Mouse (Mus musculus) kidney, embryonic 16.5 days (tissue): ENCODE measurements at regions not wholly inside any gene's neighbourhood (a gene's known extent, or its start where the extent isn't known, plus 50 kb on each side); places are given as distances from the start of the nearest gene placed in this dataset.
"Not testable (repeated sequence)": the region's sequence is repeated elsewhere in the genome, so short reads cannot be mapped to it uniquely, and the experiment has no call there.

Source experiments
- ATAC-seq: fragments of 200-750 bp; cut with Nextera tagmentation; 2 replicates; pipeline ENCODE4 v1.8.0; 2017; ENCODE audit warnings: moderate TSS enrichment; ENCODE audit not compliant: low FRiP score, low TSS enrichment
- H3K27ac ChIP-seq: fragments of 300-500 bp; sonication (generic); 2 replicates; pipeline ENCODE4 v1.5.1; 2014; ENCODE audit warnings: low read length
- H3K27me3 ChIP-seq: fragments of 300-500 bp; sonication (generic); 2 replicates; pipeline ENCODE4 v1.6.1; 2014; ENCODE audit warnings: low read length, control low read depth, mixed read lengths; ENCODE audit not compliant: insufficient read depth
- H3K36me3 ChIP-seq: fragments of 300-500 bp; sonication (generic); 2 replicates; pipeline ENCODE4 v1.6.1; 2014; ENCODE audit warnings: low read length, control low read depth, mixed read lengths; ENCODE audit not compliant: insufficient read depth
- H3K4me1 ChIP-seq: fragments of 300-500 bp; sonication (generic); 2 replicates; pipeline ENCODE4 v1.6.1; 2014; ENCODE audit warnings: low read length, control low read depth, mixed read lengths; ENCODE audit not compliant: insufficient read depth
- H3K4me2 ChIP-seq: fragments of 300-500 bp; sonication (generic); replicated peaks from 2 replicates; pipeline ENCODE4 v1.6.1; 2014; ENCODE audit warnings: low read depth, low read length
- H3K4me3 ChIP-seq: fragments of 300-500 bp; sonication (generic); 2 replicates; pipeline ENCODE4 v1.5.1; 2014; ENCODE audit warnings: mild to moderate bottlenecking, low read length
- H3K9ac ChIP-seq: fragments of 300-500 bp; sonication (generic); replicated peaks from 2 replicates; pipeline ENCODE4 v1.6.1; 2014; ENCODE audit warnings: low read length
- H3K9me3 ChIP-seq: fragments of 300-500 bp; sonication (generic); 2 replicates; pipeline ENCODE4 v1.6.1; 2016; ENCODE audit warnings: low read length, control low read depth
- WGBS: fragments of 180-500 bp; shearing (Covaris S2); extraction: QIAGEN DNeasy Blood & Tissue Kit; methylation state at CpG from one replicate; pipeline ENCODE4 v1.1.7; 2014; 5-methylcytosine and 5-hydroxymethylcytosine counted together

DNA sequence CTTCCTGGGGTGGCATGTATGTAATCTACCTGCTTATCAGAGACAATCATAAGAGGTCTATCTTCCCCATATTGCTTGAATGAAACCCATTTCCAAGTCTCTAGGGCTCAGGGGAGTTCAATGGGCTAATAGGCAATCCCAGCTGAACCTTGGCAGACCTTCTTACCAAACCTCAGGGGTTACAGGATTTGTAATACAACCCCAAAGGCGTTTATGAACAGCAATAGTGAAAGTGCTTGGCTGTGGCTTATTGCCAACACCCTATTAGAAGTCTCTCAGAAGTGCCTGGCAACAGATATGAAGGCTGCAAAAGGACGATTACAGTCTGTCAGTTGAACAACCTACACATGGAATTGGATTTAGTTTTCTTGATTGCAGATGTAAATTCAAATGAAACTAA, 534.0 kb upstream of the Pou3f2 start:
- Histone ChIP-seq H3K4me1 (no peaks in the 10 kb centered on the region), H3K4me3 (no peak overlapping the region), H3K9ac (no peak overlapping the region), H3K27ac (no peak overlapping the region), H3K4me2 (no peak overlapping the region), H3K9me3 (no peaks in the 10 kb centered on the region), H3K27me3 (no peaks in the 10 kb centered on the region), H3K36me3 (no peaks in the 10 kb centered on the region)
- ATAC-seq: no peak
- 64% methylated on average over 2 of the region's 2 CpGs for WGBS

DNA sequence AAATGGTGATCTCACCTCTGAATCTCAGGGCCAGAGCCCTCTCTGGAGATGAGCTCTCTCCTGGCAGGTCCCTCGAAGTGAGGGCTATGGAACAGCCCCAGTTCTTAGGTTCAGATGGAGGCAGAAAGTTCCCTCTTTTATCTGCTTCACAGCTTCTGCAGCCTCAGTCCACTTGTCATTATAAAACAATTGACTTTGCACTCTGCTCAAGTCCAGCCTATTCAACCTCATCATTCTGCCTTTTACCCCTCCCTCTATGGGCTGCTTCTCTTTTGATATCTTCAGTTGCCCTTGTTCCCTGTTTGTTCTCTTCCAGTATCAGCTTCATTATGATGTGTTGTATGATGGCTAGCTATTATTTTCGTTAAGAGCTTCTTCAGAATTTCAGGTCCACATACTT, 522.2 kb upstream of the Pou3f2 start:
- Histone ChIP-seq H3K36me3 (no peaks in the 10 kb centered on the region), H3K4me1 (no peaks in the 10 kb centered on the region), H3K27me3 (no peaks in the 10 kb centered on the region), H3K4me2 (no peak overlapping the region), H3K27ac (no peak overlapping the region), H3K9ac (no peak overlapping the region), H3K4me3 (no peak overlapping the region), H3K9me3 (no peaks in the 10 kb centered on the region)
- ATAC-seq: no peak
- 68% methylated on average over 2 of the region's 2 CpGs for WGBS

DNA sequence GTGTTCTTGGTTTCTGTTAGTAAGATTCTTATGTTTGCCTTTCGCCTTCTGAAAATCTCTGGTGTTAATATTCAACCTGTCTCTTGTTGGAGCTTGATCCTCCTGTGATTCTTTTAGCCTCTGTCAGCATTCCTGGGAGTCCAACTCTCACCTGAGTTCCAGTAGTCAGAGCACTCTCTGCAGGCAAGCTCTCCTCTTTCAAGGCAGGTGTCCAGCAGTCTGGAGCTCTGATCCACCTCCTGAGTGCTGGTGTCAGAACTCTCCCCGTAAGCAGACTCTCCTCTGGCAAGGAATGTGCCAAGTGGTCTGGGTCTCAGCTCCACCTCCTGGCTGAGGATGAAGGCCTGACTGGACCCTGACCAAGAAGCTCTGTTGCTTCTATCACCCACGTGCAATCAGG, 521.0 kb upstream of the Pou3f2 start:
- not testable (repeated sequence) for H3K36me3 ChIP-seq, H3K9me3 ChIP-seq, H3K4me3 ChIP-seq, H3K4me1 ChIP-seq, H3K27ac ChIP-seq, H3K9ac ChIP-seq, H3K27me3 ChIP-seq, H3K4me2 ChIP-seq, ATAC-seq
- WGBS: 85% methylated on average over 3 of the region's 3 CpGs

DNA sequence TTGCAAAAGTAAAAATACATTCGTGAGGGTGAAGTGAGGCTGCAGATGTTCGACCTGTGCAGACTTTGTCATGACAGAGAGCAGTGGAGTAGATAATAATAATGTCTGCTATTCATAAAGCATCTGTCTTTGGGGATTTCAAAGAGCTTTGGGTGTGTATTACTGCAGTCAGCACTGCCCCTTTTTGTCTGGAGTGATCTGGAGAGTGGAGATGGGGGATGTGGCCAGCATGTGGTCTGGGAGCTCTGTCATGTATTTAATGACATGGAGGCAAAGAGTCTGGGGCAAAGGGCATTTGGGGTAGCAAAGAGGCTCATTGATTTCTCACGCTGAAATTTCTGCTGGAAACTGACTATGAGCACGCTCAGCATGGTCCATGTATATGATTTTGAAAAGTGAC, 510.8 kb upstream of the Pou3f2 start:
- Histone ChIP-seq H3K9me3 (no peaks in the 10 kb centered on the region), H3K27me3 (no peaks in the 10 kb centered on the region), H3K36me3 (no peaks in the 10 kb centered on the region), H3K4me1 (no peaks in the 10 kb centered on the region), H3K4me2 (no peak overlapping the region), H3K9ac (no peak overlapping the region), H3K4me3 (no peak overlapping the region), H3K27ac (no peak overlapping the region)
- WGBS: 48% methylated on average over 4 of the region's 4 CpGs
- ATAC-seq: no peak

GRCm38 (mm10) chr4:22997198-22997985, 509.2 kb upstream of the Pou3f2 start:
- no peaks in the 10 kb centered on the region for H3K9me3 ChIP-seq
- no peak overlapping the region for H3K4me2 ChIP-seq
- no peak overlapping the region for H3K4me3 ChIP-seq
- H3K4me1 ChIP-seq: no peaks in the 10 kb centered on the region
- no peak overlapping the region for H3K9ac ChIP-seq
- H3K27ac ChIP-seq: no peak overlapping the region
- H3K36me3 ChIP-seq: no peaks in the 10 kb centered on the region
- no peak for ATAC-seq
- H3K27me3 ChIP-seq: no peaks in the 10 kb centered on the region
- WGBS: 43% methylated on average over 4 of the region's 4 CpGs

- ATAC-seq: peak; percentile 39; the same call in 1 of the 2 replicates
- no peaks in the 10 kb centered on the region for H3K4me1 ChIP-seq
- H3K4me2 ChIP-seq: no peak overlapping the region
- WGBS: 11% methylated on average over 4 of the region's 4 CpGs
- no peaks in the 10 kb centered on the region for H3K36me3 ChIP-seq
- no peak overlapping the region for H3K4me3 ChIP-seq
- H3K9me3 ChIP-seq: no peaks in the 10 kb centered on the region
- H3K27me3 ChIP-seq: no peaks in the 10 kb centered on the region
- no peak overlapping the region for H3K27ac ChIP-seq
- H3K9ac ChIP-seq: no peak overlapping the region
Measured at GRCm38 (mm10) chr4:22986763-22987468, 498.8 kb upstream of the Pou3f2 start.

- Histone ChIP-seq H3K4me2 (no peak overlapping the region), H3K4me3 (no peak overlapping the region), H3K27ac (no peak overlapping the region), H3K27me3 (no peaks in the 10 kb centered on the region), H3K4me1 (no peaks in the 10 kb centered on the region), H3K9ac (no peak overlapping the region), H3K9me3 (no peaks in the 10 kb centered on the region), H3K36me3 (no peaks in the 10 kb centered on the region)
- 57% methylated on average over 4 of the region's 4 CpGs for WGBS
- no peak for ATAC-seq
Measured at GRCm38 (mm10) chr4:22973585-22974116, 485.5 kb upstream of the Pou3f2 start.

- Histone ChIP-seq H3K4me3 (no peak overlapping the region), H3K27me3 (no peaks in the 10 kb centered on the region), H3K27ac (no peak overlapping the region), H3K36me3 (no peaks in the 10 kb centered on the region), H3K4me1 (no peaks in the 10 kb centered on the region), H3K4me2 (no peak overlapping the region), H3K9ac (no peak overlapping the region), H3K9me3 (no peaks in the 10 kb centered on the region)
- 39% methylated on average over 11 of the region's 11 CpGs for WGBS
- no peak for ATAC-seq
Measured at GRCm38 (mm10) chr4:22972784-22973584, 484.8 kb upstream of the Pou3f2 start.

- no peaks in the 10 kb centered on the region for H3K27me3 ChIP-seq
- no peak overlapping the region for H3K4me2 ChIP-seq
- WGBS: 57% methylated on average over 2 of the region's 2 CpGs
- no peak overlapping the region for H3K27ac ChIP-seq
- ATAC-seq: no peak
- H3K4me3 ChIP-seq: no peak overlapping the region
- no peaks in the 10 kb centered on the region for H3K36me3 ChIP-seq
- H3K9me3 ChIP-seq: no peaks in the 10 kb centered on the region
- H3K9ac ChIP-seq: no peak overlapping the region
- no peaks in the 10 kb centered on the region for H3K4me1 ChIP-seq
Measured at GRCm38 (mm10) chr4:22971127-22971526, 483.0 kb upstream of the Pou3f2 start.
